ENCODE assay signal across 26 mouse cellular contexts in the genomic region with DNA sequence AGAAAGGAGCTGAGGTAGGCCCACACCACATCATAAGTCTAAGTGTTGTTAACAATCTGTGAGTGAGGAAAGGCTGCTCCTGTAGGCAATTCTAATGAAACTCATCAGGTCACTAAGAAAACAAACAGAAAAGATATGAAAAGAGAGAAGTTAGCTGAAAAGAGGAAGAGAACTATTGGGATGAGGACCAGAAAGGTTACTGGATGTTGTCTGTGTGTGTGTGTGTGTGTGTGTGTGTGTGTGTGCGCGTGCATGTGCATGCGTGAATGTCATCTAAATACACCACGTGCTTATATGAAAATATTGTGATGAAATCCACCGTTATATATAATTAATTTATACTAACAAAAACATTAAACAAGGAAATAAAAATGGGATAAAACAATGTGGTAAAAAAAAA.
"Had no signal": no experiment of that assay in that cellular context is flagged by ENCODE, and none has a peak within 500 bp of the region (broad histone marks: within the 10 kb centered on the region; RNA-seq: fewer than 3 reads in every experiment).

No protein-coding gene starts in this region.

- ATAC-seq: hindbrain, embryonic 16.5 days; inflammation-experienced regulatory T-cells, adult 6 months had no signal

- H3K9me3 ChIP-seq: heart, embryonic 13.5 days; heart, embryonic 15.5 days; kidney, embryonic 15.5 days; limb, embryonic 13.5 days; limb, embryonic 15.5 days had no signal

- H3K27ac ChIP-seq: heart, adult 2 months; heart, embryonic 13.5 days; heart, embryonic 15.5 days; hindbrain, embryonic 14.5 days; kidney, embryonic 15.5 days; kidney, postnatal 0 days; limb, embryonic 13.5 days; limb, embryonic 15.5 days; liver, embryonic 14.5 days had no signal

- H3K27me3 ChIP-seq: heart, embryonic 13.5 days; heart, embryonic 15.5 days; kidney, embryonic 15.5 days; limb, embryonic 13.5 days; limb, embryonic 15.5 days had no signal

- H3K4me3 ChIP-seq: heart, adult 2 months; heart, embryonic 13.5 days; heart, embryonic 15.5 days; kidney, embryonic 15.5 days; limb, embryonic 13.5 days; limb, embryonic 15.5 days had no signal

- H3K4me1 ChIP-seq: heart, embryonic 13.5 days; heart, embryonic 15.5 days; kidney, embryonic 15.5 days; limb, embryonic 13.5 days; limb, embryonic 15.5 days had no signal

- H3K9ac ChIP-seq: heart, embryonic 13.5 days; heart, embryonic 15.5 days; hindbrain, embryonic 14.5 days; kidney, embryonic 15.5 days; limb, embryonic 13.5 days; limb, embryonic 15.5 days; liver, embryonic 14.5 days had no signal

- H3K4me2 ChIP-seq: heart, embryonic 11.5 days; heart, embryonic 13.5 days; heart, embryonic 15.5 days; hindbrain, embryonic 14.5 days; kidney, embryonic 15.5 days; limb, embryonic 13.5 days; limb, embryonic 15.5 days; liver, embryonic 11.5 days had no signal

- DNase-seq: gastrocnemius, postnatal 14 days; gastrocnemius, postnatal 36 days; heart, adult 11 months; heart, adult 2 months; heart, postnatal 14 days; heart, postnatal 36 days; kidney, adult 11 months; kidney, adult 2 months; kidney, adult 9 months; kidney, postnatal 14 days; kidney, postnatal 36 days; layer of hippocampus, adult 9-11 months; layer of hippocampus, postnatal 36 days; left cerebral cortex, postnatal 4 days had no signal
